ENCODE assay signal across 16 mouse cellular contexts in the genomic region with DNA sequence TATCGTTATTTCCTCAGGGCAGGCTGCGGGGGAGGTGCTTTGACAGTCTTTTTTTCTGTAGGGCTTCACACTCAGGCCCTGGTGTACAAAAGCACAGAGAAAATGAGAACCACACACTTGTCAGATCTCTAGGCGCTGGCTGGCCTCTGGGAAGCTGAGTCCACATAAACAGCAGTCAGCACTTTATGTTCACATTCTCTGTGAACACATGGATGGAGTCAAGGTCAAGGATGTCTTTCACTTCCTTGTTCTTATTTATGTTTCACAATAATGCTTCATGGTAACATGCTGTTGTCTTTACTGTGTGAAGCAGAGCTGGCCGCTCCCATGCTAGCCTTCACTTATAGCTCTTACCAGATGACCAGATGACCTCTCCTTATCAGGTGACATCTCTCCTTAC. TPM values are rescaled to one million over a fixed set of nuclear protein-coding genes. Genes with fewer than 3 reads are reported as not detected.
DNase-seq lines count a peak whose midpoint lies in the region; ATAC-seq and TF ChIP-seq lines count a peak whose summit lies in the region.
"Had no signal": no experiment of that assay in that cellular context is flagged by ENCODE, and none has a peak within 500 bp of the region (broad histone marks: within the 10 kb centered on the region; RNA-seq: fewer than 3 reads in every experiment).

No protein-coding gene starts in this region.

- H3K9me3 ChIP-seq in liver, embryonic 12.5 days (replicated peaks) = no peaks in the 10 kb centered on the region
- H3K9me3 ChIP-seq: embryonic facial prominence, embryonic 12.5 days; heart, embryonic 12.5 days had no signal

- H3K9ac ChIP-seq in liver, embryonic 12.5 days = no peak overlapping the region
- H3K9ac ChIP-seq: embryonic facial prominence, embryonic 12.5 days; heart, embryonic 12.5 days; liver, embryonic 14.5 days had no signal

- no peak overlapping the region for H3K4me3 ChIP-seq in liver, embryonic 12.5 days
- H3K4me3 ChIP-seq in bone marrow macrophage, adult 2 months (ENCODE audit: insufficient read depth, low read length) = no peak overlapping the region
- H3K4me3 ChIP-seq: embryonic facial prominence, embryonic 12.5 days; heart, embryonic 12.5 days had no signal

- H3K27ac ChIP-seq in liver, embryonic 12.5 days = no peak overlapping the region
- peak overlapping the region; percentile 90 for H3K27ac ChIP-seq in bone marrow macrophage, adult 2 months (ENCODE audit: insufficient read depth, low read depth, low read length)
- H3K27ac ChIP-seq: embryonic facial prominence, embryonic 12.5 days; liver, embryonic 14.5 days had no signal

- no peak for TF ChIP-seq CTCF in bone marrow macrophage, adult 2 months (IDR thresholded peaks at IDR 0.05; ENCODE audit: low read depth, low read length)

- H3K4me1 ChIP-seq in liver, embryonic 12.5 days = no peaks in the 10 kb centered on the region
- peaks cover 35% of the 10 kb centered on the region for H3K4me1 ChIP-seq in bone marrow macrophage, adult 2 months (ENCODE audit: control insufficient read depth, insufficient read depth, low read length)

- TF ChIP-seq POLR2A in bone marrow macrophage, adult 2 months (IDR thresholded peaks at IDR 0.05; ENCODE audit: borderline replicate concordance, low read depth, low read length) = no peak

- no peak overlapping the region for H3K4me2 ChIP-seq in liver, embryonic 12.5 days
- H3K4me2 ChIP-seq: embryonic facial prominence, embryonic 12.5 days; heart, embryonic 12.5 days had no signal

- H3K27me3 ChIP-seq in liver, embryonic 12.5 days (replicated peaks) = no peaks in the 10 kb centered on the region
- H3K27me3 ChIP-seq: CH12.LX; embryonic facial prominence, embryonic 12.5 days; heart, embryonic 12.5 days had no signal

- H3K36me3 ChIP-seq in liver, embryonic 12.5 days = no peaks in the 10 kb centered on the region
- H3K36me3 ChIP-seq: embryonic facial prominence, embryonic 12.5 days; heart, embryonic 12.5 days had no signal

- ATAC-seq in liver, embryonic 12.5 days = peak; percentile 32; the same call in 1 of the 2 replicates
- ATAC-seq in granulocyte monocyte progenitor cell, adult 5-6 weeks (replicated peaks; ENCODE audit: poor library complexity, severe bottlenecking) = peak; percentile 76
- ATAC-seq in megakaryocyte progenitor cell, adult 5-6 weeks (replicated peaks; ENCODE audit: poor library complexity) = peak; percentile 69
- ATAC-seq: inflammation-experienced regulatory T-cells, adult 6 months had no signal

- no peak for DNase-seq in liver
- DNase-seq in kidney, postnatal 10 days = no peak
- no peak for DNase-seq in right cerebral cortex, postnatal 36 days (ENCODE audit: low spot score in 2 of 2)
- DNase-seq: adrenal gland, postnatal 14 days; cerebellum, postnatal 25 days; kidney, postnatal 36 days; midbrain, embryonic 14.5 days had no signal

- WGBS in liver, embryonic 12.5 days (ENCODE audit: insufficient replicate concordance) = 34% methylated on average over 4 of the region's 4 CpGs

RNA-seq across cellular contexts. Expression of gene Spred1, which starts 13.1 kb away (rescaled TPM):
- 6.4 and 6.9 TPM in 2 replicates for polyA plus RNA-seq in liver, embryonic 12.5 days (2016; fragmentation: Nextera tagmentation; extraction: Ambion mirVana)
- 53.4 and 59.1 TPM in 2 replicates for polyA plus RNA-seq in bone marrow macrophage, adult 2 months (2012; ENCODE audit: insufficient read depth, insufficient read length, missing spikeins)
- 16.5 and 19.2 TPM in 2 replicates for total RNA-seq in granulocyte monocyte progenitor cell, adult 5-6 weeks (2014; fragmentation: Nextera tagmentation)
- total RNA-seq in granulocyte monocyte progenitor cell, adult 5-6 weeks (2017) = 23.0 and 23.7 TPM in 2 replicates
- total RNA-seq in megakaryocyte progenitor cell, adult 5-6 weeks (2015) = 18.0 and 21.3 TPM in 2 replicates
- total RNA-seq in megakaryocyte progenitor cell, adult 5-6 weeks (2017) = 16.9 and 23.3 TPM in 2 replicates
